In genomic region chr1:183052663-183053062, GRCm38 (mm10) we compare ENCODE assay signal across 19 mouse cellular contexts.
DNase-seq lines count a peak whose midpoint lies in the region; ATAC-seq and TF ChIP-seq lines count a peak whose summit lies in the region.
"Had no signal": no experiment of that assay in that cellular context is flagged by ENCODE, and none has a peak within 500 bp of the region (broad histone marks: within the 10 kb centered on the region; RNA-seq: fewer than 3 reads in every experiment).

No protein-coding gene starts in this region.

- intact Hi-C loops in heart, postnatal 10 days (cut with DNase I): no loop called here

- H3K4me2 ChIP-seq in heart, embryonic 11.5 days: no peak overlapping the region
- no peak overlapping the region for H3K4me2 ChIP-seq in intestine, postnatal 0 days (replicated peaks; ENCODE audit: low read depth)
- H3K4me2 ChIP-seq: hindbrain, embryonic 15.5 days; midbrain, embryonic 13.5 days had no signal

- ATAC-seq in heart, embryonic 11.5 days (replicated peaks; ENCODE audit: insufficient number of reproducible peaks, low FRiP score, low TSS enrichment): no peak
- ATAC-seq in intestine, postnatal 0 days: no peak
- ATAC-seq: forebrain, embryonic 14.5 days; midbrain, embryonic 13.5 days had no signal

- 61% methylated on average over 7 of the region's 7 CpGs for WGBS in heart, embryonic 11.5 days (ENCODE audit: insufficient replicate concordance)
- 54% methylated on average over 7 of the region's 7 CpGs for WGBS in intestine, postnatal 0 days

- DNase-seq in heart, adult 11 months: peak; percentile 97
- DNase-seq in urinary bladder, postnatal 25 days (ENCODE audit: low spot score): peak; percentile 14
- DNase-seq in urinary bladder, postnatal 4 days (ENCODE audit: low spot score in 2 of 2): no peak
- peak; percentile 69 to 71 for DNase-seq in heart, postnatal 10 days
- DNase-seq in kidney, adult 11 months: no peak
- no peak for DNase-seq in kidney, adult 18-20 months
- DNase-seq: adrenal gland, postnatal 14 days; B cell, adult 2 months; cerebellum, adult 18-20 months; cerebellum, postnatal 36 days; kidney, adult 2 months; kidney, postnatal 14 days; lung, adult 2 months had no signal

- no peak for TF ChIP-seq CTCF in intestine, postnatal 0 days (IDR thresholded peaks at IDR 0.05; ENCODE audit: low read depth)

- peaks cover 10% of the 10 kb centered on the region for H3K4me1 ChIP-seq in heart, embryonic 11.5 days (ENCODE audit: control insufficient read depth, insufficient read depth, low read length)
- H3K4me1 ChIP-seq in intestine, postnatal 0 days (replicated peaks; ENCODE audit: control insufficient read depth, insufficient read depth, low read length): 0 out of 2 replicates have a peak, but pooled peaks cover 5% of the 10 kb centered on the region

- H3K27ac ChIP-seq in heart, embryonic 11.5 days (ENCODE audit: low read depth, low read length): no peak overlapping the region
- H3K27ac ChIP-seq in intestine, postnatal 0 days (ENCODE audit: low read depth, low read length): no peak overlapping the region
- H3K27ac ChIP-seq: hindbrain, embryonic 15.5 days; midbrain, embryonic 13.5 days had no signal

- no peaks in the 10 kb centered on the region for H3K27me3 ChIP-seq in heart, embryonic 11.5 days (ENCODE audit: control insufficient read depth, insufficient read depth, low read length)
- no peaks in the 10 kb centered on the region for H3K27me3 ChIP-seq in intestine, postnatal 0 days (replicated peaks; ENCODE audit: control insufficient read depth, insufficient read depth, low read length)
- H3K27me3 ChIP-seq: hindbrain, embryonic 15.5 days had no signal

- no peak overlapping the region for H3K4me3 ChIP-seq in heart, embryonic 11.5 days (ENCODE audit: low read depth, low read length)
- H3K4me3 ChIP-seq in intestine, postnatal 0 days (ENCODE audit: low read depth, low read length): no peak overlapping the region
- H3K4me3 ChIP-seq: hindbrain, embryonic 15.5 days; midbrain, embryonic 13.5 days had no signal

- no peaks in the 10 kb centered on the region for H3K9me3 ChIP-seq in heart, embryonic 11.5 days (replicated peaks; ENCODE audit: control insufficient read depth, low read length)
- H3K9me3 ChIP-seq in intestine, postnatal 0 days (ENCODE audit: control insufficient read depth): no peaks in the 10 kb centered on the region
- H3K9me3 ChIP-seq: G1E; hindbrain, embryonic 15.5 days; midbrain, embryonic 13.5 days had no signal

- no peaks in the 10 kb centered on the region for H3K36me3 ChIP-seq in heart, embryonic 11.5 days (ENCODE audit: control insufficient read depth, insufficient read depth, low read length)
- no peaks in the 10 kb centered on the region for H3K36me3 ChIP-seq in intestine, postnatal 0 days (ENCODE audit: control insufficient read depth, insufficient read depth)
- H3K36me3 ChIP-seq: G1E; hindbrain, embryonic 15.5 days; midbrain, embryonic 13.5 days had no signal

- no peak overlapping the region for H3K9ac ChIP-seq in heart, embryonic 11.5 days (ENCODE audit: low read depth, low read length)
- H3K9ac ChIP-seq in intestine, postnatal 0 days (ENCODE audit: low read depth, low read length): no peak overlapping the region
- H3K9ac ChIP-seq: hindbrain, embryonic 15.5 days; midbrain, embryonic 13.5 days had no signal

Comparison
In these comparisons a context has a peak if more than half of its experiments do, and no peak if none do; other contexts are left out.
1. DNase-seq: peak in heart, adult 11 months (single experiment), urinary bladder, postnatal 25 days (single experiment) and heart, postnatal 10 days (2 of 2); none in urinary bladder, postnatal 4 days (0 of 2), kidney, adult 11 months (single experiment) and kidney, adult 18-20 months (single experiment).